Mouse (Mus musculus) heart, embryonic 13.5 days (tissue): ENCODE measurements around the gene Cblb. TPM values are rescaled to one million over a fixed set of nuclear protein-coding genes. Genes with fewer than 3 reads are reported as not detected.

ENCODE experiments used
- ATAC-seq: fragments of 200-750 bp; cut with Nextera tagmentation; 2 replicates; pipeline ENCODE4 v1.8.0; 2017; ENCODE audit warnings: moderate TSS enrichment; ENCODE audit not compliant: insufficient number of reproducible peaks, low FRiP score, low TSS enrichment; ENCODE audit errors: extremely low read depth
- H3K27ac ChIP-seq: fragments of 300-500 bp; sonication (generic); replicated peaks from 2 replicates; pipeline ENCODE4 v1.5.1; 2015; ENCODE audit warnings: moderate library complexity, mild to moderate bottlenecking, inconsistent platforms
- H3K27me3 ChIP-seq: fragments of 300-500 bp; sonication (generic); replicated peaks from 2 replicates; pipeline ENCODE4 v1.6.1; 2015; ENCODE audit warnings: mild to moderate bottlenecking, inconsistent platforms
- H3K36me3 ChIP-seq: fragments of 300-500 bp; sonication (generic); 2 replicates; pipeline ENCODE4 v1.6.1; 2015; ENCODE audit warnings: mild to moderate bottlenecking, inconsistent platforms
- H3K4me1 ChIP-seq: fragments of 300-500 bp; sonication (generic); 2 replicates; pipeline ENCODE4 v1.6.1; 2015; ENCODE audit warnings: inconsistent platforms
- H3K4me2 ChIP-seq: fragments of 300-500 bp; sonication (generic); 2 replicates; pipeline ENCODE4 v1.6.1; 2015; ENCODE audit warnings: inconsistent platforms, mild to moderate bottlenecking, moderate library complexity
- H3K4me3 ChIP-seq: fragments of 300-500 bp; sonication (generic); 2 replicates; pipeline ENCODE4 v1.5.1; 2015; ENCODE audit warnings: moderate library complexity, mild to moderate bottlenecking, inconsistent platforms
- H3K9ac ChIP-seq: fragments of 300-500 bp; sonication (generic); 2 replicates; pipeline ENCODE4 v1.6.1; 2015; ENCODE audit warnings: inconsistent platforms, mild to moderate bottlenecking, moderate library complexity
- H3K9me3 ChIP-seq: fragments of 300-500 bp; sonication (generic); 2 replicates; pipeline ENCODE4 v1.6.1; 2016; ENCODE audit warnings: inconsistent platforms
- WGBS: fragments of 180-500 bp; shearing (Covaris S2); methylation state at CpG from one replicate; pipeline ENCODE4 v1.1.7; 2015; ENCODE audit warnings: mixed read lengths; 5-methylcytosine and 5-hydroxymethylcytosine counted together
- polyA plus RNA-seq: library from polyadenylated mRNA; unstranded; fragments of >200 nt; fragmentation: Nextera tagmentation; extraction: Ambion mirVana; gene quantifications from 2 replicates; pipeline ENCODE4 v1.2.1, GENCODE M21; 2015

Gene Cblb
- polyA plus RNA-seq, 1 experiment from 2014 or later: 9.2 TPM

DNA sequence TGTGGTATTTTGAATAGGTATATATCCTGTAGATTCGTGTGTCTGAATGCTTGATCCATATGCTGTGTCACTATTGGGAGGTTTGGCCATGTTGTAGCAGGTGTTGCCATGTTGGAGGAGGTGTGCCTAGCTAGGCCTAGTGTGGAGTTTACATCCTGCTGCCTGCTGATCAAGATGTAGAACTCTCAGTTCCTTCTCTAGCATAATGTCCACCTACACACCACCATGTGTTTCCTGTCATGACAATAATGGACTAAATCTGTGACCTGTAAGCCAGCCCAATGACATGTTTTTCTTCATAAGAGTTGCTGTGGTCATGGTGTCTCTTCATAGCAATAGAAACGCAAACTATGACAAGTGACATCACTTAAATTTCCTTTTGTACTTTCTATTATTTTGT lies 17.2 kb upstream of the Cblb start:
- 80% methylated on average over 2 of the region's 2 CpGs for WGBS
- no peak overlapping the region for H3K27ac ChIP-seq
- no peaks in the 10 kb centered on the region for H3K27me3 ChIP-seq
- no peaks in the 10 kb centered on the region for H3K36me3 ChIP-seq
- H3K9ac ChIP-seq: no peak overlapping the region
- no peaks in the 10 kb centered on the region for H3K9me3 ChIP-seq
- no peak overlapping the region for H3K4me2 ChIP-seq
- ATAC-seq: no peak
- H3K4me1 ChIP-seq: peaks cover 9% of the 10 kb centered on the region; the same call in 1 of the 2 replicates
- H3K4me3 ChIP-seq: no peak overlapping the region

DNA sequence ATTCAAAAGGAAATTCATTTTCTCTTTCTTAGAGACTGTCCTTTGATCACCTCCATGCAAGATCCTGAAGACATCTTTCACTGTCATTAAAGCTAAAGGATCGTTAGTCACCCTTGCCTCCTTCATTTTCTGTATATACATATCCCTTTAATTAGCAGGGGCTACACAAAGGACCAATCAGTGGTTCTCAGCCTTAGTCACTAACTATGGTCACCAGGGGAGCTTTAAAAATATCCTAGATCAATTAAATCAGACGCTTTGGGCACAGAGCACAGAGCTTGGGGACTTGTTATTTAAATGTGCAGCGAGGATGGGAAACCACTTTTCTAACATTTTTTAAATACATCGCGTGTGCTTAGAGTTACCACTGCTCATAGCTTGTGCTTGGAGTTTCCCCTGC lies 7.6 kb upstream of the Cblb start:
- Histone ChIP-seq H3K4me2 (no peak overlapping the region), H3K27me3 (no peaks in the 10 kb centered on the region), H3K36me3 (no peaks in the 10 kb centered on the region), H3K27ac (no peak overlapping the region), H3K4me3 (no peak overlapping the region), H3K4me1 (0 out of 2 replicates have a peak, but pooled peaks cover 3% of the 10 kb centered on the region), H3K9ac (no peak overlapping the region), H3K9me3 (no peaks in the 10 kb centered on the region)
- ATAC-seq: no peak
- WGBS: 75% methylated on average over 5 of the region's 5 CpGs

DNA sequence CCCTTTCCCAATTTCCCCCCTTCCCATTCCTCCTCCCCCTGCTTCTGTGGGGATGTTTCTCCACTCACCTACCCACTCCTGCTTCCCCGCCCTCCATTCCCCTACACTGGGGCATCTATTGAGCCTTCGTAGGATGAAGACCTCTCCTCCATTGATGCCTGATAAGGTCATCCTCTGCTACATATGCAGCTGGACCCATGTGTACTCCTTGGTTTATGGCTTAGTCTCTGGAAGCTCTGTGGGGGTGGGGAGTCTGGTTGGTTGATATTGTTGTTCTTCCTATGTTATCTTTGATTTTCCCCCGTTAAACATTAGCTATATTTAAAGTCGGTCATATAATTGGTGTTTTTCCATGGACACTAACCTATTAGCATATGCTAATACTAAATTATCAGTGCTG lies 3.7 kb upstream of the Cblb start:
- ATAC-seq: no peak
- Histone ChIP-seq H3K4me1 (peaks cover 5% of the 10 kb centered on the region; the same call in 1 of the 2 replicates), H3K27me3 (no peaks in the 10 kb centered on the region), H3K4me3 (no peak overlapping the region), H3K9ac (no peak overlapping the region), H3K36me3 (no peaks in the 10 kb centered on the region), H3K9me3 (no peaks in the 10 kb centered on the region), H3K27ac (no peak overlapping the region), H3K4me2 (no peak overlapping the region)
- WGBS: 79% methylated on average over 4 of the region's 4 CpGs

DNA sequence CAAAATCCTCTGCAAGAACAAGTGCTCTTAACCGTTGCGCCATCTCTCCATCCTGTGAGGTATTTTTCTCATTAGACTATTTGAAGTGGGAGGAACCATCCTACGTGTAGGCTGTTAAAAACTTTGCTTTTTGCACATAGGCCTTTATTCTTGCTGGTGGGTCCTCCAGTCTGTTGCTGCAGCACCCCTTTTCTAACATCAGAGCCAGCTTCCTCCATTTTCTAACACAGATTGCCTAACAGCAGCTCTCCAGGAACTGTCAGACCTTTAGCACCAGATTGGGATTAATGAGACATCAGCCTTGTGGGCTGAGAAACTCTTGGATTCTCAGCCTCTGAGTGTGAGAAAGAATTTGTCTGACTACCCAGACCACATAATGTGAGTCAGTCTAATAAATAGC lies 2.0 kb upstream of the Cblb start:
- WGBS: 81% methylated on average over 3 of the region's 3 CpGs
- H3K9ac ChIP-seq: no peak overlapping the region

DNA sequence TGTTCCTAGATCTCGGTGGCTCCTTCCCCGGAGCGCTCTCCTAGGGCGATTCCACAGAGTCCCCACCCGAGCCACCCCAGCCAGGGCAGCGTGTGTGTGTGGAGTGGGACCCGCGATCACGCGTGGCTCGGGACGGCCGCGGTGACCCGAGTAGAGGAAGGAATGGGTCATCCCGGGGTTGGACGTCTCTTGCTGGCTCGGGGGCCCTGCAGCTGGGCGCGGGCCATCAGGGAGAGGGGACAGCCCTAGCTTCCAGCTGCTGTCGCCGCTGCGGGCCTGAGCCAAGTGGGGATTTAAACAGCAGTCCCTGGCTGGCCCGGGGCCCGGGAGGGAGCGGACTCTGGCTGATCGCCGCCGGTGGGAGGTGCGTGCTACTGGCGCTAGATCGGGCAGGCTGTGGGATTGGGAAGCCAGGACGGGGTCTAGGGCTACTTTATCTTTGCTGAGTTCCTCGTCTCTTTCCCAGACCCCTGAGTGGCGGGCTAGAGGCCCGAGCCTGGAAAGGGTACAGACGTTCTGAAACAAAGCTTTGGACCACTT lies 757 bp downstream of the Cblb start:
- peak overlapping the region; percentile 85 for H3K4me3 ChIP-seq
- H3K36me3 ChIP-seq: peaks cover 28% of the 10 kb centered on the region
- peak; percentile 63 for ATAC-seq
- peak overlapping the region; percentile 94 for H3K9ac ChIP-seq
- peak overlapping the region; percentile 95 for H3K27ac ChIP-seq
- H3K4me2 ChIP-seq: peak overlapping the region; percentile 75
- peaks cover 43% of the 10 kb centered on the region for H3K4me1 ChIP-seq
- no peaks in the 10 kb centered on the region for H3K27me3 ChIP-seq
- H3K9me3 ChIP-seq: no peaks in the 10 kb centered on the region
- under 1% methylated on average over 36 of the region's 37 CpGs for WGBS

More for the DNA sequence above, 2.0 kb upstream of the Cblb start:
- H3K9me3 ChIP-seq: no peaks in the 10 kb centered on the region
- no peak for ATAC-seq
- H3K4me1 ChIP-seq: peaks cover 17% of the 10 kb centered on the region
- H3K36me3 ChIP-seq: peaks cover 3% of the 10 kb centered on the region
- H3K27me3 ChIP-seq: no peaks in the 10 kb centered on the region
- H3K27ac ChIP-seq: no peak overlapping the region
- no peak overlapping the region for H3K4me3 ChIP-seq
- no peak overlapping the region for H3K4me2 ChIP-seq

DNA sequence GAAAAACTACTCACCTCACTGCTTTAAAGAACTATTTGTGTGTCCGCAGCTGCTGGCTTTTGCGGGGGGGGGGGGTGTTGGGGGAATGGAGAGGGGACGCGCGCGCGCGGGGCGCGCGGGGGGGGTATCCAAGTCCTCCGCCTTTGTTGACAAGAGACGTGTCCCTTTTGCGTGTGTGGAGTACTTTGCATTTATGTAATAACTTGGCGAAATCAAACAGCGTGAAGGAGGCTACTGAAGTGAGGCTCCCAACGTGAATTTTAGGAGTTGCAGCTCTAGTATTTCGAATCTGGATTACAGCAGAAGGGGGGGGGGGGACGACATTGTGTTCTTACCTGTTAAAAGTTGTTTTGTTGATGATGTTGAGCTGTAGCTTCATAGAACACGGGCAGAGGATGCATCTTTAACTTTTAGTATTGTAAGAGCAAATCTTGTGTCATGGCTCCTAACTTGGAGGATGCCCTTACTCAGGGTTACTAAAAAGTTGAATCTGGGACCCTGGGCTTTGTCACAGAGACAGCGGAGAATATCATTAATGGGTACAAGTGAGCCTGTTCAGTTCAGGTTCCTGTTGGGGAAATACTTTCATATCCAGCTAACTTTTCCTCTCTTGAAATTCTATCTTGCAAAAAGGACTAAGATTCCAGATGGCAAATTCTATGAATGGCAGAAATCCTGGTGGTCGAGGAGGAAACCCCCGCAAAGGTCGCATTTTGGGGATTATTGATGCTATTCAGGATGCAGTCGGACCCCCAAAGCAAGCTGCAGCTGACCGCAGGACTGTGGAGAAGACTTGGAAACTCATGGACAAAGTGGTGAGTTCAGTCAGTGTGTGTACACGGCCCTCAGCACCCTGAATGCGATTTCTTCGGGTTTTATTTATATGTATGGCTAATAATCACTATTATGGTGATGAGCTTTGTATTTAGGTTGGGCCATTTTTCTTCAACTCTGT lies 1.6 kb downstream of the Cblb start:
- peak overlapping the region; percentile 94 for H3K9ac ChIP-seq
- no peak for ATAC-seq

DNA sequence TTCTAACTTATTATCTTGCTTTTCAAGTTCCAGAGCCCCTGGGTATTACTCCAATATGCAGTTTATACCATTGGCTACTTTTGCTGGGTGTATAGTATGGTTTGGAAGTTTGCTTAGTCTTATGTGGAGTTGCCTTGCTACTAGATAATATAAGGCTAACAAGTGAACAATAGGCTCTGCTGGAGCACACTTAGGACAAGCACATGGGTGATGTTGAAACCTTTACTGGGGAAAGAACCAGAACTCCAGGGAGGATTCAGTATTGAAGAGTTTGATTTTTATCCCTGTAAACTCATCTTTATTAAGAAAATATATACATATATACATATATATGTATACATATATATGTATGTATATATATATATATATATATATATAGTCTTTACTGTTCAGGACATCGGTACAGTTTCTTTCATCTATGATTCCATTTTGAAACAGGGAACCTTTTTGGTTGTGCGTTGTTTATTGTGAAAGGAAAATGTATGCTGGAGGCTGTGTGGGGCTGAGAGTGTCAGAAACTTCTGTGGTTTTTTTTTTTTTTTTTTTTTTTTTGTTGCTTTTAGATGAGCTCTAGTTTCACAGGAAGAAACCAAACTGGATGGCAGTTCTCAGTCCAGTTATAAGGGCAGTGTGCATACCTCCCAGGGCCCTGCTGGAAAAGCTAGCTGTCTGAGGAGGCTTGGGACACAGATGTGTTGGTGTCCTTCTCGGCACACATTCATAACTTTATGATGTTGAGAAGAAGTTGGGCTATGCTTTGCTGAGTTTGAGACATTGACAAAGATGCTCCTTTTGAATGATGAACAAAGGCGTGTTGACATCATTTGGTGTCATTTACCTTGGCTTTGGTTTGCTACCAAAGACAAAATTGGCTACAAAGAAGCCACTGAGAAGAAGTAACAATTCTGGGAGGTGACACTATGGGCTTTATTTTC lies 2.6 kb downstream of the Cblb start:
- no peaks in the 10 kb centered on the region for H3K27me3 ChIP-seq
- H3K9me3 ChIP-seq: no peaks in the 10 kb centered on the region
- peaks cover 35% of the 10 kb centered on the region for H3K36me3 ChIP-seq
- H3K4me2 ChIP-seq: peak overlapping the region; percentile 75
- WGBS: 90% methylated on average over 4 of the region's 4 CpGs
- ATAC-seq: no peak
- H3K4me1 ChIP-seq: peaks cover 50% of the 10 kb centered on the region
- no peak overlapping the region for H3K27ac ChIP-seq
- peak overlapping the region; percentile 85 for H3K4me3 ChIP-seq
- peak overlapping the region; percentile 94 for H3K9ac ChIP-seq

More for the DNA sequence above, 1.6 kb downstream of the Cblb start:
- H3K36me3 ChIP-seq: peaks cover 28% of the 10 kb centered on the region
- H3K27ac ChIP-seq: peak overlapping the region; percentile 95
- H3K4me2 ChIP-seq: peak overlapping the region; percentile 75
- no peaks in the 10 kb centered on the region for H3K9me3 ChIP-seq
- H3K4me1 ChIP-seq: peaks cover 43% of the 10 kb centered on the region
- peak overlapping the region; percentile 85 for H3K4me3 ChIP-seq
- no peaks in the 10 kb centered on the region for H3K27me3 ChIP-seq
- WGBS: 21% methylated on average over 29 of the region's 29 CpGs

DNA sequence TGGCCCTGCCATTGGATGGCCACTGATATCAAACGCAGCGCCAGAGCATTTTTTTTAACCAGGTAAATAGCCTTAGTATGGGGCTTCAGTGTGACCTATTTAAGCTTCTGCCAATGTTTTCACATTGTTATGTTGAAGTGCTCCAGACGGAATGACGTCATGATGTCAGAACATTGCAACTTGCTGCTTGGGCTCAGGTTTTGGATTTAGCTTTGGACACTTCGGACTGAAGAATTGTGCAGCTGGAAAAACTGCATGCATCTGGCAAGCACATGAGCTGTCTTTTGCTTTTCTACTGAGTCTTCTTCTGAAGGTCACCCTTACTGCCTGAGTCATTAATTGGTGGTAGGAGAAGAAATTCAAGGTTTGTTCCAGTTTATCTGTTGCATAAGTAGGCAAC lies 3.3 kb downstream of the Cblb start:
- peak overlapping the region; percentile 29 for H3K4me2 ChIP-seq
- H3K27ac ChIP-seq: no peak overlapping the region
- no peak overlapping the region for H3K9ac ChIP-seq
- WGBS: 76% methylated on average over 5 of the region's 5 CpGs
- H3K4me1 ChIP-seq: peaks cover 55% of the 10 kb centered on the region
- no peak overlapping the region for H3K4me3 ChIP-seq
- no peaks in the 10 kb centered on the region for H3K9me3 ChIP-seq
- ATAC-seq: no peak
- no peaks in the 10 kb centered on the region for H3K27me3 ChIP-seq
- H3K36me3 ChIP-seq: peaks cover 35% of the 10 kb centered on the region

DNA sequence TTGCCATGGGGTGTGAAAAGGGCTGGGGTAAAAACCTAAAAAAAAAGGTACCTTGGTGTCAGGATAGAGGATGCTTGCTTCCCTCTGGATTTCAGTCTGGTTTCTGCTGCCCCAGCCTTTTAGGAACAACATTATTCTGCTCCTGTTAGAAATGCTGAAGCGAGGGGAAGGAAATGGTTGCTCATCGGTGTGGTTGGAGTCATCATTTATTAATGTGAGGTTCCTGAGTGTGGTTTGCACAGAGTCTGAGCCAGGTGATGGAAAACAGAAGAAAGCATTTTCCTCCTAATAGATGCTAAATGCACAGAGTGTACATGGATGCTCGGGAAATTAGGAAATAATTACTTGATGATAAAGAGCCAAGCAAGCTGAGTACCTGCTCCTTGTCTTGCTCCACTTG lies 5.3 kb downstream of the Cblb start:
- Histone ChIP-seq H3K4me1 (peaks cover 62% of the 10 kb centered on the region), H3K9me3 (no peaks in the 10 kb centered on the region), H3K9ac (no peak overlapping the region), H3K27ac (no peak overlapping the region), H3K36me3 (peaks cover 35% of the 10 kb centered on the region), H3K4me2 (no peak overlapping the region), H3K4me3 (no peak overlapping the region), H3K27me3 (no peaks in the 10 kb centered on the region)
- ATAC-seq: no peak
- WGBS: 78% methylated on average over 3 of the region's 3 CpGs

DNA sequence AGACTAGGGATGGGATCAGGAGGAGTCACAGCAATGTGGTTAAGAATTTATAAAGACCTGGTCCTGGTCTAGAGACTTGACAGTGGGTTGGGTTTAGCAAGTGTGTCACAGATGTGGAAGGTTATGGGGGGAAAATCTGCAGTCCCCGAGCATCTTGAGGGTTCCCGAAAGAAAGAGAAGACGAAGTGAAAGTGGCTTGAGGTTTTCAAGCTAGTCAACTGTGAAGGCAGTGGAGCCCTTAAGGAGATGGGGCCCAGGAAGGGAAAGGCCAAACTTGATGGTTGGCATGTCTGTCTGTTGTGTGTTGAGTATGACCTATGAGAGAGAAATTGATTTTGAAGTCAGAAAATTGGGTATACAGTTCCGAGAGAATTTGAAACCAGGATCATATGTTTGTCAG lies 7.3 kb downstream of the Cblb start:
- Histone ChIP-seq H3K9ac (no peak overlapping the region), H3K27me3 (no peaks in the 10 kb centered on the region), H3K4me1 (peaks cover 62% of the 10 kb centered on the region), H3K27ac (no peak overlapping the region), H3K9me3 (no peaks in the 10 kb centered on the region), H3K4me3 (no peak overlapping the region), H3K36me3 (peaks cover 35% of the 10 kb centered on the region), H3K4me2 (no peak overlapping the region)
- WGBS: 90% methylated on average over 4 of the region's 4 CpGs
- no peak for ATAC-seq

DNA sequence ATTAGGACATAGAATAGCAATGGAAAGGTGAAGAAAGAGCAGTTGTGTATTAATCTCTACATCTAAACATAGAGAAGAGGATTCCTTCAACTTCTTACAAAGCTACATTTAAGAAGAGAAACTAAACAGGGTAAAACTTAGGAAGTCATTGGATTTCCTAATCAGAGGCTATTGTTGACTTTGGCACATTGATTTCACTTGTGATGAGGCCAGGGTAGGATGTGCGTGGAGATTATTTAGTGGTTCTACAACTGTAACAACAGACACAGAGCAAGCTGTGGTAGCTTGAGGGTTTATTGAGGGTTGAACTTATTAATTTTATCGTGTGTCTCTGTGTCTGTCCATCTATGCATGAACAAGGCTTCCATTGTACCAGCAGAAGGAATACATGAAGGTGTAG lies 7.8 kb downstream of the Cblb start:
- WGBS: 71% methylated on average over 2 of the region's 2 CpGs
- Histone ChIP-seq H3K9me3 (no peaks in the 10 kb centered on the region), H3K27ac (no peak overlapping the region), H3K4me1 (peaks cover 59% of the 10 kb centered on the region), H3K36me3 (peaks cover 34% of the 10 kb centered on the region), H3K27me3 (no peaks in the 10 kb centered on the region), H3K4me2 (no peak overlapping the region), H3K9ac (no peak overlapping the region), H3K4me3 (no peak overlapping the region)
- no peak for ATAC-seq
